Mouse (Mus musculus) effector memory CD4-positive, alpha-beta T cell, adult 5 months (primary cell): ENCODE results near the gene Tcf15. TPM values are rescaled to one million over a fixed set of nuclear protein-coding genes. Genes with fewer than 3 reads are reported as not detected.

ENCODE experiments used
- polyA plus RNA-seq: library from polyadenylated mRNA; unstranded; fragments of 100-300 nt; shearing (Covaris generic); gene quantifications from one replicate; pipeline ENCODE4 v1.2.1, GENCODE M21; 2017

The Tcf15 gene
- polyA plus RNA-seq = not detected

DNA sequence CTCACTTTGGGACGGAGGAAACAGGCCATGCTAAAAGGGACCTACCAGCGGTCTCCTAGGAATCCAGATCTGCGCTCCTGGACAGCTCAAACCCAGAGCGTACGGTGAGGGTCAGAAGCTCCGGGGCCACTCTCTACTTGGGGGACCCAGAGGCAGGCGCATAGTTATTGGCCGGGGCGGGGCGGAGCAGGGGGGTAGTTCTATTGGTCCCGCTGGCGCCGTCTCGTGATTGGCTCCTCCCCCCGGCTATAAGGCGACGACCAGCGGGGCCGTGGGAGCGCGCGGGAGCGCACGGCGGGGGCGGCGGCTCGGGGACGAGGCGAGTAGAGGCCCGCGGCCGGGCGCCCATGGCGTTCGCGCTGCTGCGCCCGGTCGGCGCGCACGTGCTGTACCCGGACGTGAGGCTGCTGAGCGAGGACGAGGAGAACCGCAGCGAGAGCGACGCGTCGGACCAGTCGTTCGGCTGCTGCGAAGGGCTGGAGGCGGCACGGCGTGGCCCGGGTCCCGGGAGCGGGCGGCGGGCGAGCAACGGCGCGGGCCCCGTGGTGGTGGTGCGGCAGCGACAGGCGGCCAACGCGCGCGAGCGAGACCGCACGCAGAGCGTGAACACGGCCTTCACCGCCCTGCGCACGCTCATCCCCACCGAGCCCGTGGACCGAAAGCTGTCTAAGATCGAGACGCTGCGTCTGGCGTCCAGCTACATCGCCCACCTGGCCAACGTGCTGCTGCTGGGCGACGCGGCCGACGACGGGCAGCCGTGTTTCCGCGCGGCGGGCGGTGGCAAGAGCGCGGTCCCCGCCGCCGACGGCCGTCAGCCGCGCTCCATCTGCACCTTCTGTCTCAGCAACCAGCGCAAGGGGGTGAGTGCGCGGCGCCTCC, at the start of gene Tcf15:
Gene Tcf15 (plus strand): TSS at position 283 of the 879 bp plus-strand sequence.

DNA sequence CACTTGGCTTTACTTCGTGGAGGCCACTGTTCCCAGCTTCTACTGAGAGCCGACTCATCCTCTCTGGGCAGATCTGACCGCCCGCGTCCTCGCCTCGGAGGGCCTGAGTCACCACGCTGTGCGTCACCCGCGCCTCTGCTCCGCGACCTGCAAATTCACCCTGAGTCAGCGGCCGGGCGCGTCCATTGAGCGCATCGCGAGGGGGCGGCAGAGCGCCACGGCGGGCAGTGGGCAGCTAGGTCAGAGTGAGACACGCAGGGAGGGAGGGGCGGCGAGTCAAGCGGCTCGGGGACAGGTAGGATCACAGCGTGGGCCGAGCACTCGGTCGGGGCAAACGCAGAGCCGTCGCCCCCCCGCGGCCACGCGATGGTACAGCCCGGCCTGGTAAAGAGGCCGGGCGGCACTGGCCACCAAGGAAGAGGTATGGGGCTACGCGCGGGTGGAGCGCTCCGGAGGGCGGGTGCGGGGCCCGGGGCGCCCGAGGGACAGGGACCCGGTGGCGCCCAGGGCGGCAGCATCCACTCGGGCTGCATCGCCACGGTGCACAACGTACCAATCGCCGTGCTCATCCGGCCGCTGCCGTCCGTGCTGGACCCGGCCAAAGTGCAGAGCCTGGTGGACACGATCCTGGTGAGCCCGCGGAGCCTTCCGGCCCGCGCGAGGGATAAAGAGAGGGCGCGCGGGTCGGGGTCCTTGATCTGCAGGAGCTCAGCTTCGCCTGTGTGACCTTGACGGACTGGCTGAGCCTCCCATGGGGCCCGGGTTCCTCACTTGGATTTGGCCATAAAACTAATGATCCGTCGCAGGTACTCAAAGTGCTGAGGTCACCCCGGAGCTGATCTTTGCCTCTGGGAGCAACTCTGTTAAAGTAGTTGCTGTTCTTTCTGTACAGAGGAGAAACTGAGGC, 37.8 kb upstream of the Tcf15 start, which contains the start of gene Srxn1:
Gene Srxn1 (plus strand): TSS at position 199 of the 907 bp plus-strand sequence.

Other genes with a start within 250 kb of the Tcf15 start
- gene Angpt4, start 232.4 kb upstream of the Tcf15 start, polyA plus RNA-seq = not detected
- 89.0 TPM for gene Fam110a, start 163.3 kb upstream of the Tcf15 start, polyA plus RNA-seq
- gene Slc52a3, start 147.1 kb upstream of the Tcf15 start, polyA plus RNA-seq = 5.2 TPM
- gene Scrt2, start 62.0 kb upstream of the Tcf15 start, polyA plus RNA-seq = not detected
- gene Srxn1, start 38.0 kb upstream of the Tcf15 start, polyA plus RNA-seq = 5.1 TPM
- 41.7 TPM for gene Csnk2a1, start 83.3 kb downstream of the Tcf15 start, polyA plus RNA-seq
- 62.9 TPM for gene Tbc1d20, start 150.3 kb downstream of the Tcf15 start, polyA plus RNA-seq
- gene Rbck1, start 189.1 kb downstream of the Tcf15 start, polyA plus RNA-seq = 247 TPM
- gene Trib3, start 200.5 kb downstream of the Tcf15 start, polyA plus RNA-seq = 4.6 TPM
- gene Nrsn2, start 233.1 kb downstream of the Tcf15 start, polyA plus RNA-seq = not detected